Mouse (Mus musculus): Measurements from ENCODE around the gene Hectd2.

DNA sequence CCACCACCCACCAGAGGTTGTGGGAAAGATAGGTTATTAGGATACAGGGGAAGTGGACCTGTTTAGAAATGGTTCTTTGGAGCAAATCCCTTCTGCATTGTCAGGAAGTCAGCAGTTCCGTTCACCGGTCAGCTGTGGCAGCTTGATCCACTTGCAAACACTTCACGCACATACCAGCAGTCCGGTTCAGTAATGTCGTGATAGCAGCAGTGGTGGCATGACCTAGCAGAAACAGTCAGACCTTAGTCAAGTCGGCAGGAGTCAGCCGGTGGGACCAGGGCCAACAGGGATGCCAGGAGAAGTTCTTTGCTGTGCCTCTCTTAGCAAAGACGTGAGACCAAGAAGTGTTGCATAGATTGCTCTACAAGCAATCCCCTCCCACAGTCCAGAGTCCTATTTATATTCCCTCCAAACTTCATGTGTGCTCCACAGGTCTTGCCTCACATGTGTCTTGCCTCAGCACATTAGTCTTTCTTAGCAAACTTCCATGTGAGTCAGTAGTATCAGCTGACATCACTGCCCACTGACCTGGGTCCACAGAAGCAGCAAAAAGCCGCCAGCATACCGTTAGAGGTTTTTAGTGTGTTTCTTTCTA is 14.3 kb upstream of the Hectd2 start:
- no peak for TF ChIP-seq CTCF (IDR thresholded peaks at IDR 0.05; ENCODE audit: insufficient read depth, low read length)
- no peak for TF ChIP-seq POLR2A (IDR thresholded peaks at IDR 0.05; ENCODE audit: borderline replicate concordance, extremely low read depth, low read depth, low read length)

Measured in lung, adult 2 months (tissue).